Mouse (Mus musculus): ENCODE data around the gene Jup.

GRCm38 (mm10) chr11:100344269-100344668 is 53.3 kb downstream of the Jup start:
- no peak for TF ChIP-seq POLR2A (IDR thresholded peaks at IDR 0.05; ENCODE audit: extremely low read depth, insufficient read depth, low read length)
- no peak for TF ChIP-seq CTCF (IDR thresholded peaks at IDR 0.05; ENCODE audit: extremely low read depth, insufficient read depth, low read length)
